Mouse (Mus musculus) thymus, postnatal 0 days (tissue): Measurements from ENCODE around the gene Anxa4. TPM values are rescaled to one million over a fixed set of nuclear protein-coding genes. Genes with fewer than 3 reads are reported as not detected.

Experiments used
- DNase-seq: peaks from one replicate; pipeline ENCODE4 v3.0.0-alpha.2; 2015; ENCODE audit warnings: low spot score
- polyA plus RNA-seq: library from polyadenylated mRNA; unstranded; fragments of >200 nt; fragmentation: Nextera tagmentation; extraction: Ambion mirVana; gene quantifications from 2 replicates; pipeline ENCODE4 v1.2.1, GENCODE M21; 2015

Anxa4 gene
- polyA plus RNA-seq, 1 experiment from 2014 or later, result 34.0 TPM

GRCm38 (mm10) chr6:86801431-86801830 lies 8.0 kb upstream of the Anxa4 start:
- no peak for DNase-seq

- no peak for DNase-seq
Observed at GRCm38 (mm10) chr6:86800467-86800866, 7.1 kb upstream of the Anxa4 start.

GRCm38 (mm10) chr6:86797455-86797854 lies 4.1 kb upstream of the Anxa4 start:
- no peak for DNase-seq

GRCm38 (mm10) chr6:86793957-86794356 lies 573 bp upstream of the Anxa4 start:
- DNase-seq, result no peak

GRCm38 (mm10) chr6:86790351-86790943 lies 2.9 kb downstream of the Anxa4 start:
- no peak for DNase-seq

- no peak for DNase-seq
Observed at GRCm38 (mm10) chr6:86788242-86788641, 5.1 kb downstream of the Anxa4 start.

- DNase-seq, result no peak
Observed at GRCm38 (mm10) chr6:86786545-86786944, 6.8 kb downstream of the Anxa4 start.

- no peak for DNase-seq
Observed at GRCm38 (mm10) chr6:86784739-86785138, 8.6 kb downstream of the Anxa4 start.

- DNase-seq, result no peak
Observed at GRCm38 (mm10) chr6:86782342-86782741, 11.0 kb downstream of the Anxa4 start.

- DNase-seq, result no peak
Observed at GRCm38 (mm10) chr6:86781361-86781957, 11.9 kb downstream of the Anxa4 start.

- DNase-seq, result no peak
Observed at GRCm38 (mm10) chr6:86778910-86779594, 14.3 kb downstream of the Anxa4 start.

- no peak for DNase-seq
Observed at GRCm38 (mm10) chr6:86777181-86777580, 16.2 kb downstream of the Anxa4 start.

- DNase-seq, result no peak
Observed at GRCm38 (mm10) chr6:86776706-86777071, 16.7 kb downstream of the Anxa4 start.

- no peak for DNase-seq
Observed at GRCm38 (mm10) chr6:86776001-86776705, 17.2 kb downstream of the Anxa4 start.

GRCm38 (mm10) chr6:86774937-86775336 lies 18.4 kb downstream of the Anxa4 start:
- DNase-seq, result no peak

- no peak for DNase-seq
Observed at GRCm38 (mm10) chr6:86773830-86774229, 19.6 kb downstream of the Anxa4 start.

- DNase-seq, result no peak
Observed at GRCm38 (mm10) chr6:86772631-86773030, 20.8 kb downstream of the Anxa4 start.

- DNase-seq, result no peak
Observed at GRCm38 (mm10) chr6:86768938-86769337, 24.4 kb downstream of the Anxa4 start.

- DNase-seq, result no peak
Observed at GRCm38 (mm10) chr6:86768186-86768776, 25.1 kb downstream of the Anxa4 start.

- no peak for DNase-seq
Observed at GRCm38 (mm10) chr6:86767465-86767864, 25.9 kb downstream of the Anxa4 start.

GRCm38 (mm10) chr6:86765637-86766059 lies 27.7 kb downstream of the Anxa4 start:
- DNase-seq, result peak; percentile 37
